In genomic region chr2:91958701-91959457, GRCm38 (mm10) we compare ENCODE assay signal across 9 mouse cellular contexts. TPM values are rescaled to one million over a fixed set of nuclear protein-coding genes. Genes with fewer than 3 reads are reported as not detected.
DNase-seq lines count a peak whose midpoint lies in the region; ATAC-seq and TF ChIP-seq lines count a peak whose summit lies in the region.
"Had no signal": no experiment of that assay in that cellular context is flagged by ENCODE, and none has a peak within 500 bp of the region (broad histone marks: within the 10 kb centered on the region; RNA-seq: fewer than 3 reads in every experiment).

No protein-coding gene starts in this region.

- no peaks in the 10 kb centered on the region for H3K9me3 ChIP-seq in midbrain, postnatal 0 days (ENCODE audit: low read length)
- no peaks in the 10 kb centered on the region for H3K9me3 ChIP-seq in forebrain, embryonic 16.5 days (ENCODE audit: control insufficient read depth, low read length)

- peaks cover 19% of the 10 kb centered on the region for H3K79me2 ChIP-seq in heart, adult 2 months (replicated peaks; ENCODE audit: control insufficient read depth, insufficient read depth, low read length)

- H3K36me3 ChIP-seq in heart, adult 2 months (ENCODE audit: control insufficient read depth, insufficient read depth, low read length), result peaks cover 6% of the 10 kb centered on the region; the same call in 1 of the 2 replicates
- no peaks in the 10 kb centered on the region for H3K36me3 ChIP-seq in midbrain, postnatal 0 days (ENCODE audit: insufficient read depth, low read length)
- H3K36me3 ChIP-seq in forebrain, embryonic 16.5 days (ENCODE audit: control insufficient read depth, insufficient read depth), result no peaks in the 10 kb centered on the region

- no peak for ATAC-seq in midbrain, postnatal 0 days (ENCODE audit: low FRiP score)
- no peak for ATAC-seq in forebrain, embryonic 16.5 days

- WGBS in heart, adult 2 months, result 43% methylated on average over 10 of the region's 10 CpGs
- WGBS in midbrain, postnatal 0 days, result 49% methylated on average over 10 of the region's 10 CpGs
- WGBS in forebrain, embryonic 16.5 days, result 49% methylated on average over 10 of the region's 10 CpGs

- TF ChIP-seq POLR2A in heart, adult 2 months (IDR thresholded peaks at IDR 0.05; ENCODE audit: insufficient read depth, low read depth, low read length), result no peak

- no peak overlapping the region; the same call in none of the 2 replicates for H3K9ac ChIP-seq in heart, adult 2 months (ENCODE audit: low read depth, low read length)
- no peak overlapping the region for H3K9ac ChIP-seq in midbrain, postnatal 0 days (replicated peaks; ENCODE audit: low read length, poor library complexity, severe bottlenecking)
- no peak overlapping the region; the same call in 1 of the 2 replicates for H3K9ac ChIP-seq in forebrain, embryonic 16.5 days (replicated peaks; ENCODE audit: low read depth, low read length)

- intact Hi-C loops in heart, adult 2 months (cut with DNase I), result loop anchor here (1.0 kb wide), 1 partner anchor 15 kb away; no protein-coding TSS in a partner anchor
- intact Hi-C loops in gastrocnemius, postnatal 14 days (cut with DNase I; ENCODE audit: low total_unique reads), result no loop called here

- H3K4me3 ChIP-seq in heart, adult 2 months, result no peak overlapping the region
- H3K4me3 ChIP-seq in midbrain, postnatal 0 days (ENCODE audit: low read depth, low read length), result no peak overlapping the region
- H3K4me3 ChIP-seq in forebrain, embryonic 16.5 days (replicated peaks; ENCODE audit: low read length), result no peak overlapping the region

- peak; percentile 98 for TF ChIP-seq CTCF in heart, adult 2 months (IDR thresholded peaks at IDR 0.05)
- peak; percentile 69 for TF ChIP-seq CTCF in midbrain, postnatal 0 days (IDR thresholded peaks at IDR 0.05)

- H3K27me3 ChIP-seq in heart, adult 2 months (ENCODE audit: control insufficient read depth, insufficient read depth, low read length), result no peaks in the 10 kb centered on the region
- H3K27me3 ChIP-seq in midbrain, postnatal 0 days (ENCODE audit: insufficient read depth, low read length), result no peaks in the 10 kb centered on the region
- H3K27me3 ChIP-seq in forebrain, embryonic 16.5 days (replicated peaks; ENCODE audit: control insufficient read depth, insufficient read depth, low read length), result no peaks in the 10 kb centered on the region

- no peak overlapping the region for H3K4me2 ChIP-seq in midbrain, postnatal 0 days (ENCODE audit: low read depth, low read length, poor library complexity, severe bottlenecking)
- H3K4me2 ChIP-seq in forebrain, embryonic 16.5 days (ENCODE audit: low read length), result no peak overlapping the region

- H3K4me1 ChIP-seq in heart, adult 2 months (ENCODE audit: control insufficient read depth, insufficient read depth, low read length), result peaks cover 28% of the 10 kb centered on the region
- H3K4me1 ChIP-seq in midbrain, postnatal 0 days (ENCODE audit: insufficient read depth, low read length), result peaks cover 15% of the 10 kb centered on the region; the same call in 1 of the 2 replicates
- H3K4me1 ChIP-seq in forebrain, embryonic 16.5 days (replicated peaks; ENCODE audit: control insufficient read depth, insufficient read depth, low read length), result peaks cover 46% of the 10 kb centered on the region

- DNase-seq in heart, adult 2 months, result peak; percentile 60 to 70
- DNase-seq in heart, adult 8-10 months (ENCODE audit: low spot score), result no peak
- DNase-seq in B cell, adult 2 months, result peak; percentile 61 to 66
- DNase-seq in adrenal gland, postnatal 14 days, result peak; percentile 83
- peak; percentile 65 for DNase-seq in gastrocnemius, postnatal 14 days
- peak; percentile 60 to 80 for DNase-seq in kidney, postnatal 36 days
- no peak for DNase-seq in midbrain, postnatal 0 days (ENCODE audit: low spot score)

- H3K27ac ChIP-seq in heart, adult 2 months, result peak overlapping the region; percentile 40
- H3K27ac ChIP-seq in midbrain, postnatal 0 days (ENCODE audit: low read depth, low read length), result no peak overlapping the region
- H3K27ac ChIP-seq in forebrain, embryonic 16.5 days (ENCODE audit: low read length), result no peak overlapping the region

- TF ChIP-seq EP300 in heart, adult 2 months (IDR thresholded peaks at IDR 0.05; ENCODE audit: insufficient read depth, low read depth, low read length), result 0 out of 2 replicates have a peak, but pooled peaks have one; percentile 20

RNA-seq across cellular contexts. Expression of gene Gm9821, which starts 13.4 kb away (rescaled TPM):
- not detected for total RNA-seq in heart, adult 2 months (2021)
- polyA plus RNA-seq in heart, adult 2 months (2012; rRNA removed), result not detected in 2 replicates
- total RNA-seq in heart, adult 8-10 months (2022), result not detected
- total RNA-seq in adrenal gland, postnatal 14 days (2021), result not detected in 2 replicates
- not detected for total RNA-seq in gastrocnemius, postnatal 14 days (2021)
- total RNA-seq in midbrain, postnatal 0 days (2014; rRNA removed), result 0.11 TPM in 1 of 2 replicates, not detected in the other
- 0.14 TPM in 1 of 2 replicates, not detected in the other for polyA plus RNA-seq in midbrain, postnatal 0 days (2015; fragmentation: Nextera tagmentation; extraction: Ambion mirVana)
- 0.37 and 0.46 TPM in 2 replicates for polyA plus RNA-seq in forebrain, embryonic 16.5 days (2015; fragmentation: Nextera tagmentation; extraction: Ambion mirVana)
- total RNA-seq: left cerebral cortex, postnatal 10 days had no signal

RNA-seq across cellular contexts. Expression of gene Dgkz, which starts 16.8 kb away (rescaled TPM):
- 10 to 100 TPM; 35.5 to 37.5 TPM for total RNA-seq in heart, adult 2 months (2021)
- 102 and 118 TPM in 2 replicates for polyA plus RNA-seq in heart, adult 2 months (2012; rRNA removed)
- 10 to 100 TPM; 31.4 to 49.0 (median 42.7) TPM for total RNA-seq in heart, adult 8-10 months (2022)
- total RNA-seq in adrenal gland, postnatal 14 days (2021), result 56.4 and 79.0 TPM in 2 replicates
- total RNA-seq in gastrocnemius, postnatal 14 days (2021), result 10 to 100 TPM; 38.6 to 42.4 TPM
- 99.8 and 144 TPM in 2 replicates for total RNA-seq in midbrain, postnatal 0 days (2014; rRNA removed)
- polyA plus RNA-seq in midbrain, postnatal 0 days (2015; fragmentation: Nextera tagmentation; extraction: Ambion mirVana), result 35.1 and 36.6 TPM in 2 replicates
- polyA plus RNA-seq in forebrain, embryonic 16.5 days (2015; fragmentation: Nextera tagmentation; extraction: Ambion mirVana), result 28.7 and 33.6 TPM in 2 replicates

RNA-seq across cellular contexts. Expression of gene Mdk, which starts 26.8 kb away (rescaled TPM):
- total RNA-seq in heart, adult 2 months (2021), result 1 to 10 TPM; 2.5 to 2.8 TPM
- 4.1 and 5.4 TPM in 2 replicates for polyA plus RNA-seq in heart, adult 2 months (2012; rRNA removed)
- 1 to 10 TPM; 1.5 to 4.3 (median 3.4) TPM for total RNA-seq in heart, adult 8-10 months (2022)
- total RNA-seq in adrenal gland, postnatal 14 days (2021), result 14.6 and 17.5 TPM in 2 replicates
- 10 to 100 TPM; 12.1 to 20.7 TPM for total RNA-seq in gastrocnemius, postnatal 14 days (2021)
- total RNA-seq in midbrain, postnatal 0 days (2014; rRNA removed), result 39.0 and 40.8 TPM in 2 replicates
- polyA plus RNA-seq in midbrain, postnatal 0 days (2015; fragmentation: Nextera tagmentation; extraction: Ambion mirVana), result 71.0 and 71.4 TPM in 2 replicates
- polyA plus RNA-seq in forebrain, embryonic 16.5 days (2015; fragmentation: Nextera tagmentation; extraction: Ambion mirVana), result 256 and 290 TPM in 2 replicates

RNA-seq across cellular contexts. Expression of gene Chrm4, which starts 31.8 kb away (rescaled TPM):
- not detected for total RNA-seq in heart, adult 2 months (2021)
- polyA plus RNA-seq in heart, adult 2 months (2012; rRNA removed), result 0.14 and 0.29 TPM in 2 replicates
- total RNA-seq in heart, adult 8-10 months (2022), result not detected
- 1.2 and 1.5 TPM in 2 replicates for total RNA-seq in adrenal gland, postnatal 14 days (2021)
- not detected for total RNA-seq in gastrocnemius, postnatal 14 days (2021)
- total RNA-seq in midbrain, postnatal 0 days (2014; rRNA removed), result 1.8 and 4.0 TPM in 2 replicates
- polyA plus RNA-seq in midbrain, postnatal 0 days (2015; fragmentation: Nextera tagmentation; extraction: Ambion mirVana), result 0.25 and 0.34 TPM in 2 replicates
- polyA plus RNA-seq in forebrain, embryonic 16.5 days (2015; fragmentation: Nextera tagmentation; extraction: Ambion mirVana), result 2.4 and 2.6 TPM in 2 replicates

Comparison
In these comparisons a context has a peak if more than half of its experiments do, and no peak if none do; other contexts are left out.
1. DNase-seq: peak in heart, adult 2 months (2 of 2), B cell, adult 2 months (2 of 2), adrenal gland, postnatal 14 days (single experiment), gastrocnemius, postnatal 14 days (single experiment) and kidney, postnatal 36 days (2 of 2); none in heart, adult 8-10 months (single experiment) and midbrain, postnatal 0 days (single experiment).